Mouse (Mus musculus) hindbrain, embryonic 11.5 days (tissue): ENCODE measurements at regions not wholly inside any gene's neighbourhood (a gene's known extent, or its start where the extent isn't known, plus 50 kb on each side); places are given as distances from the start of the nearest gene placed in this dataset.

ENCODE experiments used
- ATAC-seq: fragments of 200-750 bp; cut with Nextera tagmentation; 2 replicates; pipeline ENCODE4 v1.8.0; 2017; ENCODE audit warnings: mild to moderate bottlenecking, moderate TSS enrichment, moderate library complexity; ENCODE audit not compliant: low FRiP score
- DNase-seq: peaks from one replicate; pipeline ENCODE4 v3.0.0-alpha.2; 2015; ENCODE audit warnings: low spot score
- H3K27ac ChIP-seq: fragments of 300-500 bp; sonication (generic); 2 replicates; pipeline ENCODE4 v1.5.1; 2014; ENCODE audit warnings: mild to moderate bottlenecking, low read depth, low read length
- H3K27me3 ChIP-seq: fragments of 300-500 bp; sonication (generic); 2 replicates; pipeline ENCODE4 v1.6.1; 2014; ENCODE audit warnings: mild to moderate bottlenecking, low read length, moderate library complexity, mixed read lengths; ENCODE audit not compliant: control insufficient read depth, insufficient read depth
- H3K36me3 ChIP-seq: fragments of 300-500 bp; sonication (generic); 2 replicates; pipeline ENCODE4 v1.6.1; 2014; ENCODE audit warnings: mild to moderate bottlenecking, low read length, moderate library complexity, mixed read lengths; ENCODE audit not compliant: control insufficient read depth, insufficient read depth
- H3K4me1 ChIP-seq: fragments of 300-500 bp; sonication (generic); replicated peaks from 2 replicates; pipeline ENCODE4 v1.6.1; 2014; ENCODE audit warnings: low read length, mixed read lengths; ENCODE audit not compliant: control insufficient read depth, insufficient read depth
- H3K4me2 ChIP-seq: fragments of 300-500 bp; sonication (generic); replicated peaks from 2 replicates; pipeline ENCODE4 v1.6.1; 2014; ENCODE audit warnings: mild to moderate bottlenecking, low read depth, low read length
- H3K4me3 ChIP-seq: fragments of 300-500 bp; sonication (generic); 2 replicates; pipeline ENCODE4 v1.5.1; 2014; ENCODE audit warnings: low read depth, low read length
- H3K9ac ChIP-seq: fragments of 300-500 bp; sonication (generic); 2 replicates; pipeline ENCODE4 v1.6.1; 2014; ENCODE audit warnings: low read depth, low read length
- H3K9me3 ChIP-seq: fragments of 300-500 bp; sonication (generic); 2 replicates; pipeline ENCODE4 v1.6.1; 2016; ENCODE audit warnings: low read length; ENCODE audit not compliant: control insufficient read depth
- WGBS: fragments of 180-500 bp; shearing (Covaris S2); extraction: QIAGEN DNeasy Blood & Tissue Kit; methylation state at CpG from one replicate; pipeline ENCODE4 v1.1.7; 2014; 5-methylcytosine and 5-hydroxymethylcytosine counted together

DNA sequence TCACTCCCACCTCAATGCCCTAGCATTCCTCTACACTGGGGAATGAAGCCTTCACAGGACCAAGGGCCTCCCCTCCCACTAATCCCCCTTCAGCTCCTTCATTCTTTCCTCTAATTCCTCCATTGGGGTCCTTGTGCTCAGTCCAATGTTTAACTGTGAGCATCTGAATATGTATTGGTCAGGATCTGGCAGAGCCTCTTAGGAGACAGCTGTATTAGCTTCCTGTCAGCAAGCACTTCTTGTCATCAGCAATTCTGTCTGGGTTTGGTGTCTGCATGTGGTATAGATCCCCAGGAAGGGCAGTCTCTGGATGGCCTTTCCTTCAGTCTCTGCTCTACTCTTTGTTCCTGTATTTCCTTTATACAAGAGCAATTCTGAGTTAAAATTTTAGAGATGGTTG, 426.8 kb upstream of the 2610001J05Rik start:
- Histone ChIP-seq H3K27ac (no peak overlapping the region), H3K4me3 (no peak overlapping the region), H3K4me1 (no peaks in the 10 kb centered on the region), H3K9ac (no peak overlapping the region), H3K9me3 (no peaks in the 10 kb centered on the region), H3K4me2 (no peak overlapping the region), H3K27me3 (no peaks in the 10 kb centered on the region), H3K36me3 (no peaks in the 10 kb centered on the region)
- ATAC-seq: no peak
- DNase-seq: no peak

DNA sequence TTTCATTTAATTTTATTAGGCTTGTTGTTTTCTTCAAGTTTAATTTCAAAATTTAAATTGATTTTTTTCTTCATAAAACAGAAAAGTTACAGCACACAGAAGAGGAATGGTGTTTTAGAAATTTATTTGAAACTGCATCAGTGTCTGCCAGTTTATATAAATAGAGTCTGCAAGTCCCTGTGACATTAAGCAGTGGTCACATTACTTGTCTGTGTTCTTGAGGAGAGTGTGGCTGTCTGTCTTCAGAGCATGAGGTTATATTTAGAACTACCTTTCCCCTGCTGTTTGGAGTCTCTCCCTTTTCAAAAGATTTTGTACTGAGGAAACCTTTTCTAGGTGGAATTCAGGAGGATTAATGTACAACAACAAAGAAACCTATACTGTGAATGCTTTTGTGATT, 426.1 kb upstream of the 2610001J05Rik start:
- DNase-seq (no peak), ATAC-seq (no peak)
- Histone ChIP-seq H3K27ac (no peak overlapping the region), H3K9me3 (no peaks in the 10 kb centered on the region), H3K4me3 (no peak overlapping the region), H3K36me3 (no peaks in the 10 kb centered on the region), H3K27me3 (no peaks in the 10 kb centered on the region), H3K9ac (no peak overlapping the region), H3K4me2 (no peak overlapping the region), H3K4me1 (no peaks in the 10 kb centered on the region)

DNA sequence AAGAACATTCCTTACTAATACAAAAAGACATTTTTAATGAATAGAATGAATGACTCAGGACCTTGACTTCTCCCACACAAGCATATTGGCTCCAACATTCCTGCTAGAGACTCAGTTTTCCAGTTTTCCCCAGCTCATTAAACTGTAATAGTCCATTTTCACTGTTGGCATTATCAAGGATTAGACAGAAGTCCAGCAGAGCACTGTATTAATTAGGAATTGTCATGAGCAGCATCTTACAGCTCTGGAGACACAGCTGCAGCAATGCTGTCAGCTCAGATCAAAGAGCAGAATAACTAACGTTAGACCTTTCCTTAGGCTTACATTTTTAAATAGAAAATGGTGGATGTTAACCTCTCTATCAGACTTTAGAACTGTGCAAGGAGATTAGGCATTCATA, 419.5 kb upstream of the 2610001J05Rik start:
- Histone ChIP-seq H3K36me3 (no peaks in the 10 kb centered on the region), H3K27me3 (no peaks in the 10 kb centered on the region), H3K9me3 (no peaks in the 10 kb centered on the region), H3K4me3 (no peak overlapping the region), H3K9ac (no peak overlapping the region), H3K4me1 (no peaks in the 10 kb centered on the region), H3K4me2 (no peak overlapping the region), H3K27ac (no peak overlapping the region)
- no peak for ATAC-seq
- no peak for DNase-seq
- 66% methylated on average over 1 of the region's 1 CpGs for WGBS

DNA sequence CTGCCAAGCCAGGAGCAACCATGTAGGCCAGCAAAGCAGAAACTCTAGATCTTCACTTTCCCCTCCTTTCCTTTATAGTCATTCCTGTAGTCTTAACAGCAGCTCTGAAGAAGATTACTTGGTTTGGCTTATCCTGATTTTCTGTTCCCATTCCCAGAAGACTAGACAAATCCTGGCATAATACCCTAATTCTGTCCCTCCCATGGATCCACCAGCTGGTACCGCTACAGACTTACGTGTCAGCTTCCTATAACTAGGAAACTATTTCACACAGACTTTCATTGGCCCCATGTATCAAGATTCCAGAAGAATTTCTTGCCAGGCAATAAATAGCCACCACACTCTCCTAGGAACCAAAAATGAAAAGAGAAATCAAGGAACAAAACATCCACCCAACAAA, 410.2 kb upstream of the 2610001J05Rik start:
- H3K4me1 ChIP-seq: no peaks in the 10 kb centered on the region
- no peaks in the 10 kb centered on the region for H3K36me3 ChIP-seq
- no peak overlapping the region for H3K9ac ChIP-seq
- no peak overlapping the region for H3K27ac ChIP-seq
- no peak for DNase-seq
- no peaks in the 10 kb centered on the region for H3K9me3 ChIP-seq
- H3K4me2 ChIP-seq: no peak overlapping the region
- no peak overlapping the region for H3K4me3 ChIP-seq
- WGBS: 94% methylated on average over 2 of the region's 2 CpGs
- H3K27me3 ChIP-seq: no peaks in the 10 kb centered on the region
- ATAC-seq: no peak

DNA sequence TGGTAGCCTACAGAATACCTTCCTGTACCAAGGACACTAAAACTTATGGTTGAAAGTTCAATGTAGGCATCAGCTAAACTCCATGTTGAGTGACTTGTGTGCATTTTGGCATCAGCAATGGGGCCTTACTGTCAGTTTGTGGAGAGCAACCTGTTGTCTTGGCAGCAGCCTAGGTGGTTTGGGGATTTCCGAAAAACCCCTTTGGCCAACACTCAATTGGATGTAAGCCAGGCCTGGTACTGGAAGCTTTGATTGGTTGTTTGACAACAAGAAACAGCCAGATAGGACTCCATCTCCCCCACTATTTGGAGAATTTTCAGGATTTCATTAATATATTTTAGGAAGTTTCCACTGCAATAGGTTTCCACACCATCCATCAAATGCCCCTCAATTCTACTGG, 390.6 kb upstream of the 2610001J05Rik start:
- no peak overlapping the region for H3K9ac ChIP-seq
- H3K9me3 ChIP-seq: no peaks in the 10 kb centered on the region
- no peak overlapping the region for H3K27ac ChIP-seq
- no peak overlapping the region for H3K4me3 ChIP-seq
- ATAC-seq: no peak
- no peaks in the 10 kb centered on the region for H3K27me3 ChIP-seq
- 80% methylated on average over 1 of the region's 1 CpGs for WGBS
- H3K36me3 ChIP-seq: no peaks in the 10 kb centered on the region
- no peaks in the 10 kb centered on the region for H3K4me1 ChIP-seq
- no peak for DNase-seq
- no peak overlapping the region for H3K4me2 ChIP-seq

DNA sequence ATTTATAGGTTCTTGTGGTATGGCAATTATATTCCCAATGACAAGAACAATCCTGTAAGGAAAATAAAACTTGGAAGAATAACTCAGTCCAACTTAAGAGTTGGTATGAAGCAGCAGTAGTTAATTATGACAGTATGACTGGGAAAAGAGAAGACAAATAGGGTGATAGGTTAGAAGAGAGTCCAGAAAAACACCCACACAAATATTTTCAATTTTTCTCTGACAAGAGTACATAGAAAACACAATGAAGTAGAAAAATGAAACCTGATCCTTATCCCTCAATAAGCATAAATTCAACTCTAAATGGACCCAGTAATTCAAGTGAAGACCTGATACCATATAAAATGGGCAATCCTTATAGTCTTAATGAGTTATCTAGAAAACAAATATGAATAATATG, 369.0 kb upstream of the 2610001J05Rik start:
- no peak overlapping the region for H3K4me3 ChIP-seq
- DNase-seq (no peak), ATAC-seq (no peak)
- H3K27me3 ChIP-seq: no peaks in the 10 kb centered on the region
- H3K4me2 ChIP-seq: no peak overlapping the region
- no peak overlapping the region for H3K9ac ChIP-seq
- no peaks in the 10 kb centered on the region for H3K4me1 ChIP-seq
- H3K36me3 ChIP-seq: no peaks in the 10 kb centered on the region
- no peak overlapping the region for H3K27ac ChIP-seq
- no peaks in the 10 kb centered on the region for H3K9me3 ChIP-seq

DNA sequence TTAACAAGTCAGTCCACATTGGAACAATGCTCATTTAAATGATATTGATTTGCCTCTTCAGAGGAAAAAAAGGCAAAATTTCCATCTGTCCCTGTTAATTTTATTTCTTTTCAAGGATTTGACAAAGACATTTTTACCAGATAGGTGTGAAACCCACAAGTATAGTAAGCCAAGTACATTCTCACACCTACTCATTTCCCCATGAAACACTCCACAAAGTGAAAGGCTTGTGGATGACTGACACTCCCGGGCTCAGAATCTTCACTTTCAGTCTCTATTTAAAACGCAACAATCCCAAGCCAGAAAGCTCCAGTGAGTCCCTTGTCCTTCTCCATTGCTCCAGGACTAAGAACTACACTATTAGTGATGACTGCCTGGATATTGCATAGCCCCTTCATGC, 367.8 kb upstream of the 2610001J05Rik start:
- H3K36me3 ChIP-seq: no peaks in the 10 kb centered on the region
- no peak for DNase-seq
- H3K4me2 ChIP-seq: no peak overlapping the region
- no peaks in the 10 kb centered on the region for H3K9me3 ChIP-seq
- H3K9ac ChIP-seq: no peak overlapping the region
- H3K27me3 ChIP-seq: no peaks in the 10 kb centered on the region
- no peaks in the 10 kb centered on the region for H3K4me1 ChIP-seq
- no peak overlapping the region for H3K4me3 ChIP-seq
- WGBS: 80% methylated on average over 2 of the region's 2 CpGs
- no peak overlapping the region for H3K27ac ChIP-seq
- no peak for ATAC-seq

DNA sequence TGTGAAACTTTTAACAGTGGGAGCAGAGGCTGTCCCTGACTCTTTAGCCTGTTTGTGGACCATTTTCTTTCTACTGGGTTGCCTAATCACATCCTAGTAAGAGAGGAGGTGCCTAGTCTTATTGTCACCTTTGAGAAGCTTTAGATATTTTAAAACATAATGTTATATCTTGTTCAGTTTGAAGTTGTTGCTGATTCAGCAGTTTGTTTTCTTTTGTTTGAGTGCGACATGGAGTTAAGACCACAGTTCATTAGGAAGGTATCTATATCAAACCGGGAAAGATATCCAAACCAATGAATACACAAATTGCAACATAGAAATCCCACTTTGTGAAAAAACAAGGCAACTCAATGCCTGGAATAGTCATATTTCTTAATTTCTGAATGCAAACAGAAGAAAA, 359.5 kb upstream of the 2610001J05Rik start:
- no peak for ATAC-seq
- WGBS: 95% methylated on average over 2 of the region's 2 CpGs
- no peaks in the 10 kb centered on the region for H3K27me3 ChIP-seq

DNA sequence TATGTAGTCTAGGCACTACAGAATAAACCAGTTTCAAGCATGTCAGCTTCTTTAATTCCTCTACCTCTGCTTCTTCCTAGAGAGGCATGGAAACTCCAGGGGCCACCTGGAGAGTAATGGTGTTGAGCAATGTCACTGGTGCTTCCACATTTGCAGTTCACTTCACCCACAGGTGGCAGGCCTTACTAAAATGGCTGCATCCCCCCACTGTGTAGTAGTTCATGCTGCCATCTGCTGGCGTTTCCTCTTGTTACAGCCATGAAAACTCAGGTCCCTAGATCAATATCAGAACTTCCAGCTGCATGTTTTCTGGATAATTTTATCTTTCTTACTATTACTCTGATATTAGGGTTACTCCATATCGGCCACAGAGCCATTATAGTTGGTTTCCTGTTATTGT, 336.2 kb upstream of the 2610001J05Rik start:
- no peaks in the 10 kb centered on the region for H3K36me3 ChIP-seq
- no peaks in the 10 kb centered on the region for H3K27me3 ChIP-seq
- H3K4me3 ChIP-seq: no peak overlapping the region
- H3K9me3 ChIP-seq: no peaks in the 10 kb centered on the region
- H3K4me2 ChIP-seq: no peak overlapping the region
- H3K9ac ChIP-seq: no peak overlapping the region
- H3K4me1 ChIP-seq: no peaks in the 10 kb centered on the region
- DNase-seq (peak; percentile 69), ATAC-seq (peak; percentile 76)
- WGBS: 24% methylated on average over 2 of the region's 2 CpGs
- no peak overlapping the region for H3K27ac ChIP-seq

More for the DNA sequence above, 359.5 kb upstream of the 2610001J05Rik start:
- Histone ChIP-seq H3K9me3 (no peaks in the 10 kb centered on the region), H3K4me2 (no peak overlapping the region), H3K36me3 (no peaks in the 10 kb centered on the region), H3K4me3 (no peak overlapping the region), H3K9ac (no peak overlapping the region), H3K27ac (no peak overlapping the region), H3K4me1 (no peaks in the 10 kb centered on the region)
- DNase-seq: no peak
